Mouse (Mus musculus): ENCODE results near the gene Immt. TPM values are rescaled to one million over a fixed set of nuclear protein-coding genes. Genes with fewer than 3 reads are reported as not detected.

The Immt gene
- total RNA-seq (2014; rRNA removed) (112 and 125 TPM in 2 replicates), polyA plus RNA-seq (2015; fragmentation: Nextera tagmentation; extraction: Ambion mirVana) (164 and 165 TPM in 2 replicates)

GRCm38 (mm10) chr6:71830690-71831580, at the start of gene Immt:
Gene Immt (plus strand): TSS chr6:71831331.
- ATAC-seq: peak; percentile 99
- H3K27me3 ChIP-seq (ENCODE audit: insufficient read depth, low read length): no peaks in the 10 kb centered on the region; the same call in 1 of the 2 replicates
- DNase-seq (ENCODE audit: low spot score): peak; percentile 99
- H3K4me3 ChIP-seq (ENCODE audit: low read length): peak within 1 kb of the TSS; percentile 66
- H3K9me3 ChIP-seq (ENCODE audit: low read length): no peaks in the 10 kb centered on the region
- H3K27ac ChIP-seq: peak within 1 kb of the TSS; percentile 94
- H3K9ac ChIP-seq (replicated peaks; ENCODE audit: low read length): peak within 1 kb of the TSS; percentile 74
- peak; percentile 8; the same call in 1 of the 2 replicates for TF ChIP-seq CTCF (IDR thresholded peaks at IDR 0.05; ENCODE audit: low read depth)
- no peaks in the 10 kb centered on the region for H3K4me1 ChIP-seq (ENCODE audit: insufficient read depth, low read length)
- WGBS: under 1% methylated on average over 63 of the region's 64 CpGs
- peak within 1 kb of the TSS; percentile 57 for H3K4me2 ChIP-seq (ENCODE audit: low read depth, low read length)
- no peaks in the 10 kb centered on the region for H3K36me3 ChIP-seq (ENCODE audit: insufficient read depth, low read length)

GRCm38 (mm10) chr6:71783165-71783564, 48.0 kb upstream of the Immt start:
- 84% methylated on average over 5 of the region's 5 CpGs for WGBS
- DNase-seq (ENCODE audit: low spot score) (no peak), ATAC-seq (no peak)
- Histone ChIP-seq H3K4me3 (ENCODE audit: low read length) (no peak overlapping the region), H3K4me1 (ENCODE audit: insufficient read depth, low read length) (no peaks in the 10 kb centered on the region), H3K9me3 (ENCODE audit: low read length) (no peaks in the 10 kb centered on the region), H3K27ac (no peak overlapping the region), H3K4me2 (ENCODE audit: low read depth, low read length) (no peak overlapping the region), H3K9ac (replicated peaks; ENCODE audit: low read length) (no peak overlapping the region), H3K36me3 (ENCODE audit: insufficient read depth, low read length) (peaks cover 48% of the 10 kb centered on the region; the same call in 1 of the 2 replicates), H3K27me3 (ENCODE audit: insufficient read depth, low read length) (no peaks in the 10 kb centered on the region)
- TF ChIP-seq CTCF (IDR thresholded peaks at IDR 0.05; ENCODE audit: low read depth): no peak

- no peak for TF ChIP-seq CTCF (IDR thresholded peaks at IDR 0.05; ENCODE audit: low read depth)
- H3K4me1 ChIP-seq (ENCODE audit: insufficient read depth, low read length): no peaks in the 10 kb centered on the region
- no peak overlapping the region for H3K27ac ChIP-seq
Measured at GRCm38 (mm10) chr6:71788348-71788747, 42.8 kb upstream of the Immt start.

GRCm38 (mm10) chr6:71791771-71792170, 39.4 kb upstream of the Immt start:
- no peak overlapping the region for H3K9ac ChIP-seq (replicated peaks; ENCODE audit: low read length)
- H3K4me3 ChIP-seq (ENCODE audit: low read length): no peak overlapping the region
- ATAC-seq (no peak), DNase-seq (ENCODE audit: low spot score) (no peak)
- peaks cover 12% of the 10 kb centered on the region; the same call in 1 of the 2 replicates for H3K36me3 ChIP-seq (ENCODE audit: insufficient read depth, low read length)
- 79% methylated on average over 6 of the region's 6 CpGs for WGBS
- no peaks in the 10 kb centered on the region for H3K27me3 ChIP-seq (ENCODE audit: insufficient read depth, low read length)
- no peaks in the 10 kb centered on the region for H3K9me3 ChIP-seq (ENCODE audit: low read length)
- H3K27ac ChIP-seq: no peak overlapping the region
- H3K4me2 ChIP-seq (ENCODE audit: low read depth, low read length): no peak overlapping the region
- no peak for TF ChIP-seq CTCF (IDR thresholded peaks at IDR 0.05; ENCODE audit: low read depth)
- H3K4me1 ChIP-seq (ENCODE audit: insufficient read depth, low read length): no peaks in the 10 kb centered on the region

More at GRCm38 (mm10) chr6:71788348-71788747, 42.8 kb upstream of the Immt start:
- no peaks in the 10 kb centered on the region for H3K27me3 ChIP-seq (ENCODE audit: insufficient read depth, low read length)
- H3K9ac ChIP-seq (replicated peaks; ENCODE audit: low read length): no peak overlapping the region
- H3K36me3 ChIP-seq (ENCODE audit: insufficient read depth, low read length): peaks cover 20% of the 10 kb centered on the region; the same call in 1 of the 2 replicates
- DNase-seq (ENCODE audit: low spot score) (no peak), ATAC-seq (no peak)
- 80% methylated on average over 9 of the region's 9 CpGs for WGBS
- no peak overlapping the region for H3K4me3 ChIP-seq (ENCODE audit: low read length)
- no peaks in the 10 kb centered on the region for H3K9me3 ChIP-seq (ENCODE audit: low read length)
- no peak overlapping the region for H3K4me2 ChIP-seq (ENCODE audit: low read depth, low read length)

GRCm38 (mm10) chr6:71799391-71799790, 31.7 kb upstream of the Immt start:
- TF ChIP-seq CTCF (IDR thresholded peaks at IDR 0.05; ENCODE audit: low read depth): no peak
- WGBS: 74% methylated on average over 3 of the region's 3 CpGs
- H3K27me3 ChIP-seq (ENCODE audit: insufficient read depth, low read length): no peaks in the 10 kb centered on the region
- no peak overlapping the region for H3K4me3 ChIP-seq (ENCODE audit: low read length)
- no peak overlapping the region for H3K4me2 ChIP-seq (ENCODE audit: low read depth, low read length)
- no peaks in the 10 kb centered on the region for H3K4me1 ChIP-seq (ENCODE audit: insufficient read depth, low read length)
- DNase-seq (ENCODE audit: low spot score): no peak
- no peak for ATAC-seq
- no peaks in the 10 kb centered on the region; the same call in 1 of the 2 replicates for H3K36me3 ChIP-seq (ENCODE audit: insufficient read depth, low read length)
- no peaks in the 10 kb centered on the region for H3K9me3 ChIP-seq (ENCODE audit: low read length)
- no peak overlapping the region for H3K9ac ChIP-seq (replicated peaks; ENCODE audit: low read length)
- H3K27ac ChIP-seq: no peak overlapping the region

GRCm38 (mm10) chr6:71801011-71801713, 30.0 kb upstream of the Immt start:
- H3K4me2 ChIP-seq (ENCODE audit: low read depth, low read length): no peak overlapping the region
- H3K27me3 ChIP-seq (ENCODE audit: insufficient read depth, low read length): no peaks in the 10 kb centered on the region
- 50% methylated on average over 7 of the region's 7 CpGs for WGBS
- peaks cover 6% of the 10 kb centered on the region; the same call in 1 of the 2 replicates for H3K36me3 ChIP-seq (ENCODE audit: insufficient read depth, low read length)
- no peaks in the 10 kb centered on the region for H3K9me3 ChIP-seq (ENCODE audit: low read length)
- no peak for DNase-seq (ENCODE audit: low spot score)
- no peak for TF ChIP-seq CTCF (IDR thresholded peaks at IDR 0.05; ENCODE audit: low read depth)
- no peak overlapping the region for H3K9ac ChIP-seq (replicated peaks; ENCODE audit: low read length)
- no peak overlapping the region for H3K4me3 ChIP-seq (ENCODE audit: low read length)
- no peaks in the 10 kb centered on the region for H3K4me1 ChIP-seq (ENCODE audit: insufficient read depth, low read length)
- no peak for ATAC-seq
- H3K27ac ChIP-seq: no peak overlapping the region

Data from hindbrain, postnatal 0 days (tissue).